Mouse (Mus musculus): ENCODE results near the gene Tmed4. TPM values are rescaled to one million over a fixed set of nuclear protein-coding genes. Genes with fewer than 3 reads are reported as not detected.
A peak's percentile ranks its signal among the peaks of the same experiment; 100 is the strongest.

Gene Tmed4
- polyA plus RNA-seq (2015; fragmentation: Nextera tagmentation; extraction: Ambion mirVana) = 165 and 177 TPM in 2 replicates

DNA sequence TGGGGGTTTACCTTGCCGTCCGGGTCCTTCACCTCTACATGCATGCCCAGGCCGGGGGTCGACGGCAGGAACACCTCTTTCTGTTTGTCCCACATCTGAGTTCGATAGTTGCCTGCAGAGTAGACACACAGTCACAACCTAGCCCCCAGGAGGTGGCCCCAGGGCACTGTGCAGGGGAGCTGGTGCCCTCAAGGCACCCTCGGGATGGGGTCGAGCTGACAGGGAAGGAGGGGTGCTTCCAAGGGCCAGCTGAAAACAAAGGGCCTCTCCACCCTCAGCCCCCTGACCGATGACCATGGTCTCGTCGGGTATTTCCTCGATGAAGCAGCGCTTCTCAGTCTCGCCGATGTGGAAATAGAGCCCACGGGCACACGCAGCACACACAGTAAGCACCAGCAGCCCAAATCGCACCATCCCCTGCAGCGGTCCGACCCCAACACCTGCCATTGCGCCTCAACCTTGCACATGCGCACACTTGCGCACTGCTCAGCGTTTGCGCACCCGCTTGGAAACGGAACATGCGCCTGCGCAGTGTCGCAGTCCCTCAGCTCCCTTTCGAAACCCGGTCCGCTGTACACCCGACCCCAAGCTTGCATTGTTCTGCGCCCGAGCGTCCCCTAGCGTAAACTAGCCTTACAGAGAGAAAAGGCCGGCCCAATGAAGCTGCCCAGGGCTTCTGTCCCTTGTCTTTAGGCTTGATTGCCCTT is at the start of gene Tmed4:
Gene Tmed4 (minus strand): TSS at position 484 of the 707 bp plus-strand sequence.
- Histone ChIP-seq H3K36me3 (ENCODE audit: control insufficient read depth, insufficient read depth, low read length) (peaks cover 8% of the 10 kb centered on the region), H3K4me2 (ENCODE audit: low read depth, low read length) (peak within 1 kb of the TSS; percentile 81), H3K27ac (ENCODE audit: low read length) (peak within 1 kb of the TSS; percentile 72), H3K4me3 (ENCODE audit: low read length) (peak within 1 kb of the TSS; percentile 93), H3K27me3 (replicated peaks; ENCODE audit: control insufficient read depth, insufficient read depth, low read length) (no peaks in the 10 kb centered on the region), H3K9me3 (ENCODE audit: control insufficient read depth, low read length) (no peaks in the 10 kb centered on the region), H3K9ac (ENCODE audit: low read depth, low read length) (peak within 1 kb of the TSS; percentile 80), H3K4me1 (ENCODE audit: control insufficient read depth, insufficient read depth, low read length) (peaks cover 15% of the 10 kb centered on the region)
- under 1% methylated on average over 39 of the region's 39 CpGs for WGBS
- ATAC-seq = peak; percentile 96

DNA sequence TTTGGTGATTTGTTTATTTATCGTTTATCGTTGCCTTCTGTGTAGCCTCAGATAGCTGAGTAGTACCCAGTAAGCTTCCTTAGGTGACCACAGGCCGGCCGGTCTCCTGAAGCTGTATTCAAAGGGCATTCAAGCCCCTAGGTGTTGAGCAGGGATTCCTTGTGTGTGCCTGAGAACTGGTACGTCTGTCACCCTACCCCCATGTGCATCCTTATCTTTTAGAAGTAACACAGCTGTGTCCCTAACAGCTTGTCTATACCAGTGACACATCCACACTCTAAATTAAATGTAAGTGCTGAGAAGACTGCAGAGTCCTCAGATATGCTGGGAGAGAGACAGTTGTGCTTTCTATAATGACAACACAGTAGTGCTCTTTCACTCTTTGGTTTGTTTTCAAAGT is 48.7 kb upstream of the Tmed4 start:
- H3K27me3 ChIP-seq (replicated peaks; ENCODE audit: control insufficient read depth, insufficient read depth, low read length) = no peaks in the 10 kb centered on the region
- ATAC-seq = no peak
- H3K4me3 ChIP-seq (ENCODE audit: low read length) = no peak overlapping the region
- no peak overlapping the region for H3K9ac ChIP-seq (ENCODE audit: low read depth, low read length)
- no peaks in the 10 kb centered on the region for H3K4me1 ChIP-seq (ENCODE audit: control insufficient read depth, insufficient read depth, low read length)
- H3K36me3 ChIP-seq (ENCODE audit: control insufficient read depth, insufficient read depth, low read length) = 0 out of 2 replicates have a peak, but pooled peaks cover 4% of the 10 kb centered on the region
- no peaks in the 10 kb centered on the region for H3K9me3 ChIP-seq (ENCODE audit: control insufficient read depth, low read length)
- no peak overlapping the region for H3K27ac ChIP-seq (ENCODE audit: low read length)
- H3K4me2 ChIP-seq (ENCODE audit: low read depth, low read length) = no peak overlapping the region
- WGBS = 83% methylated on average over 5 of the region's 5 CpGs

GRCm38 (mm10) chr11:6322086-6322485 is 47.4 kb upstream of the Tmed4 start:
- no peaks in the 10 kb centered on the region for H3K9me3 ChIP-seq (ENCODE audit: control insufficient read depth, low read length)
- WGBS = 86% methylated on average over 2 of the region's 2 CpGs
- H3K36me3 ChIP-seq (ENCODE audit: control insufficient read depth, insufficient read depth, low read length) = 0 out of 2 replicates have a peak, but pooled peaks cover 4% of the 10 kb centered on the region
- no peak overlapping the region for H3K27ac ChIP-seq (ENCODE audit: low read length)
- no peak for ATAC-seq
- H3K4me3 ChIP-seq (ENCODE audit: low read length) = no peak overlapping the region
- H3K4me1 ChIP-seq (ENCODE audit: control insufficient read depth, insufficient read depth, low read length) = no peaks in the 10 kb centered on the region
- no peak overlapping the region for H3K9ac ChIP-seq (ENCODE audit: low read depth, low read length)
- H3K27me3 ChIP-seq (replicated peaks; ENCODE audit: control insufficient read depth, insufficient read depth, low read length) = no peaks in the 10 kb centered on the region
- H3K4me2 ChIP-seq (ENCODE audit: low read depth, low read length) = no peak overlapping the region

DNA sequence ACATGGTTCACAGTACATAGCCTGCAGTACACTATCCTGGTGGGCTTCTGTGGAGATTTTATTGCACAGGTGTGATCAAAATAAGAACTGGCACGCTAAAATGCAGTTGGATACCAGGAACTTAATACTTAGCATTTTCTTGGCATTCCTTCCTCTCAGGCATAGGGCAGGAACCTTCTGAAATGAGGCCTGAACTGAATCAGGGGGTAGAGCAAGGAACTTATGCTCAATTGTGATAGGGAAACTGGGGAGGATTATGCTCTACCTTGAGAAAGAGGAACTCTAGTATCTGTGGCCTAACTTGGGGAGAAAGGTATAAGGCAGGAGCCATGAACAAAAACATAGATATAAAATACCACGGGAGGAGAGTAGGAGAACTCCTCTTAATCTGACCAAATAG is 44.7 kb upstream of the Tmed4 start:
- Histone ChIP-seq H3K36me3 (ENCODE audit: control insufficient read depth, insufficient read depth, low read length) (peaks cover 8% of the 10 kb centered on the region; the same call in 1 of the 2 replicates), H3K9ac (ENCODE audit: low read depth, low read length) (no peak overlapping the region), H3K9me3 (ENCODE audit: control insufficient read depth, low read length) (no peaks in the 10 kb centered on the region), H3K27me3 (replicated peaks; ENCODE audit: control insufficient read depth, insufficient read depth, low read length) (no peaks in the 10 kb centered on the region), H3K4me3 (ENCODE audit: low read length) (no peak overlapping the region), H3K4me1 (ENCODE audit: control insufficient read depth, insufficient read depth, low read length) (no peaks in the 10 kb centered on the region), H3K4me2 (ENCODE audit: low read depth, low read length) (no peak overlapping the region), H3K27ac (ENCODE audit: low read length) (no peak overlapping the region)
- no peak for ATAC-seq
- 84% methylated on average over 2 of the region's 2 CpGs for WGBS

DNA sequence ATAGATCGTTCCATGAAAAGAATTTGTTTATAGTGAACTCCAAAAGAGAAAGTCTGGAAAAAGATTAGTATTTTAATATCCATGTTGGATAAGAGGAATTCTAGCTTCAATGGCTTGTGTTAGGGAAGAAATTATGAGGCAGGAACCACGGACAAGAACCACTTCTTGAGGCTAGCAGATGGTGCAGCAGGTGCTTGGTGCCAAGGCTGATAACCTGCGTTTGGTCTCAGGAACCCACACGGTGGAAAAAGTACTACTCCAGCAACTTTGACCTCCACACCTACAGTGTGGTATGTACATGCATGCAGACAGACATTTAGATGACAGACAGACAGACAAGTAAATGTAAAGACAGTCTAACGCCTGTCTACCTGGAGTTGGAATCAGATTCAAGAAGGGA is 43.9 kb upstream of the Tmed4 start:
- Histone ChIP-seq H3K4me2 (ENCODE audit: low read depth, low read length) (no peak overlapping the region), H3K4me1 (ENCODE audit: control insufficient read depth, insufficient read depth, low read length) (no peaks in the 10 kb centered on the region), H3K9ac (ENCODE audit: low read depth, low read length) (no peak overlapping the region), H3K4me3 (ENCODE audit: low read length) (no peak overlapping the region), H3K27ac (ENCODE audit: low read length) (no peak overlapping the region), H3K36me3 (ENCODE audit: control insufficient read depth, insufficient read depth, low read length) (peaks cover 10% of the 10 kb centered on the region; the same call in 1 of the 2 replicates), H3K27me3 (replicated peaks; ENCODE audit: control insufficient read depth, insufficient read depth, low read length) (no peaks in the 10 kb centered on the region), H3K9me3 (ENCODE audit: control insufficient read depth, low read length) (no peaks in the 10 kb centered on the region)
- no peak for ATAC-seq
- WGBS = 93% methylated on average over 5 of the region's 5 CpGs

DNA sequence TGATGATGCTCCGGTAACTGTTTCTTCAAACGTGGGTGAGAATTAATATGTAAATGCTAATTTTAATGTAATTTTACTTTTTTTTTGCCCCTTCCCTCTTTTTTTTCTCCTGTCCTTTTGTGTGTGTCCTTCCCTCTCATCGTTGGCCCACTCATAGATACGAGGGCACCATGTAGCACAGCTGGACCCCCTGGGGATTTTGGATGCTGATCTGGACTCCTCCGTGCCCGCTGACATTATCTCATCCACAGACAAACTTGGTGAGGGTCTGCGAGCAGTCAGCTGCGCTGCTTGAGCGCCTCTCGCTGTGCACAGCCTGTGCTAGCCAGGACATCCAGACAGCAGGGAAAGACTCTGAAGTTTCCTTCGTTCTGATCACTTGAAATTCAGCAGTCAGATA is 42.2 kb upstream of the Tmed4 start:
- H3K36me3 ChIP-seq (ENCODE audit: control insufficient read depth, insufficient read depth, low read length) = peaks cover 10% of the 10 kb centered on the region; the same call in 1 of the 2 replicates
- H3K9ac ChIP-seq (ENCODE audit: low read depth, low read length) = no peak overlapping the region

GRCm38 (mm10) chr11:6313874-6314406 is 39.3 kb upstream of the Tmed4 start:
- Histone ChIP-seq H3K4me2 (ENCODE audit: low read depth, low read length) (no peak overlapping the region), H3K9ac (ENCODE audit: low read depth, low read length) (no peak overlapping the region), H3K4me1 (ENCODE audit: control insufficient read depth, insufficient read depth, low read length) (no peaks in the 10 kb centered on the region), H3K4me3 (ENCODE audit: low read length) (no peak overlapping the region), H3K27me3 (replicated peaks; ENCODE audit: control insufficient read depth, insufficient read depth, low read length) (no peaks in the 10 kb centered on the region), H3K27ac (ENCODE audit: low read length) (no peak overlapping the region), H3K9me3 (ENCODE audit: control insufficient read depth, low read length) (no peaks in the 10 kb centered on the region), H3K36me3 (ENCODE audit: control insufficient read depth, insufficient read depth, low read length) (peaks cover 10% of the 10 kb centered on the region)
- ATAC-seq = no peak
- WGBS = 80% methylated on average over 7 of the region's 7 CpGs

More for the DNA sequence above, 42.2 kb upstream of the Tmed4 start:
- Histone ChIP-seq H3K27ac (ENCODE audit: low read length) (no peak overlapping the region), H3K9me3 (ENCODE audit: control insufficient read depth, low read length) (no peaks in the 10 kb centered on the region), H3K27me3 (replicated peaks; ENCODE audit: control insufficient read depth, insufficient read depth, low read length) (no peaks in the 10 kb centered on the region), H3K4me1 (ENCODE audit: control insufficient read depth, insufficient read depth, low read length) (no peaks in the 10 kb centered on the region), H3K4me3 (ENCODE audit: low read length) (no peak overlapping the region), H3K4me2 (ENCODE audit: low read depth, low read length) (no peak overlapping the region)
- no peak for ATAC-seq
- 91% methylated on average over 11 of the region's 11 CpGs for WGBS

GRCm38 (mm10) chr11:6308181-6308580 is 33.5 kb upstream of the Tmed4 start:
- Histone ChIP-seq H3K27me3 (replicated peaks; ENCODE audit: control insufficient read depth, insufficient read depth, low read length) (no peaks in the 10 kb centered on the region), H3K27ac (ENCODE audit: low read length) (peak overlapping the region; percentile 59), H3K4me3 (ENCODE audit: low read length) (no peak overlapping the region), H3K36me3 (ENCODE audit: control insufficient read depth, insufficient read depth, low read length) (peaks cover 6% of the 10 kb centered on the region), H3K9ac (ENCODE audit: low read depth, low read length) (no peak overlapping the region), H3K4me1 (ENCODE audit: control insufficient read depth, insufficient read depth, low read length) (peaks cover 2% of the 10 kb centered on the region; the same call in 1 of the 2 replicates), H3K9me3 (ENCODE audit: control insufficient read depth, low read length) (no peaks in the 10 kb centered on the region), H3K4me2 (ENCODE audit: low read depth, low read length) (no peak overlapping the region)
- peak; percentile 88 for ATAC-seq
- WGBS = 85% methylated on average over 4 of the region's 4 CpGs

GRCm38 (mm10) chr11:6305943-6306430 is 31.3 kb upstream of the Tmed4 start:
- WGBS = 73% methylated on average over 1 of the region's 1 CpGs
- Histone ChIP-seq H3K9me3 (ENCODE audit: control insufficient read depth, low read length) (no peaks in the 10 kb centered on the region), H3K27ac (ENCODE audit: low read length) (peak overlapping the region; percentile 57), H3K4me1 (ENCODE audit: control insufficient read depth, insufficient read depth, low read length) (peaks cover 2% of the 10 kb centered on the region; the same call in 1 of the 2 replicates), H3K4me3 (ENCODE audit: low read length) (no peak overlapping the region), H3K9ac (ENCODE audit: low read depth, low read length) (no peak overlapping the region), H3K27me3 (replicated peaks; ENCODE audit: control insufficient read depth, insufficient read depth, low read length) (no peaks in the 10 kb centered on the region), H3K36me3 (ENCODE audit: control insufficient read depth, insufficient read depth, low read length) (peaks cover 7% of the 10 kb centered on the region), H3K4me2 (ENCODE audit: low read depth, low read length) (no peak overlapping the region)
- ATAC-seq = peak; percentile 63
